10 mouse cellular contexts compared by ENCODE assay signal in the genomic region with DNA sequence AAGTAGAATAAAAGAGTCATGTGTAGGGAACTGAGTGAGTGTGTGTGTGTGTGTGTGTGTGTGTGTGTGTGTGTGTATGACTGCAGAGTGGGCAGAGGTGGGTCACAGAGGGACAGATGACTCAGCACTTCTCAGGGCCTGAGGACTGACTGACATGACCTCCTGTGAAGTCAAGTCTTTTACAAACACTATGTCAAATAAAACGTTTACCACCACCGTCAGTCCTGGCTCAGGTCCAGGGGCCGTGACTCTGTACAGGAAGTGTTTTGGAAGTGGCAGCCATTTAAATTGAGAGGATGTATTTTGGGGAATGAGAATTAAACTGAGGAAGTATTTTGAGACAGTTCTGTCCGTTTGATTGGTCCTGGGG. TPM values are rescaled to one million over a fixed set of nuclear protein-coding genes. Genes with fewer than 3 reads are reported as not detected.
DNase-seq lines count a peak whose midpoint lies in the region; ATAC-seq and TF ChIP-seq lines count a peak whose summit lies in the region.
"Had no signal": no experiment of that assay in that cellular context is flagged by ENCODE, and none has a peak within 500 bp of the region (broad histone marks: within the 10 kb centered on the region; RNA-seq: fewer than 3 reads in every experiment).

No protein-coding gene starts in this region.

- H3K36me3 ChIP-seq in heart, embryonic 12.5 days = peaks cover 28% of the 10 kb centered on the region
- no peaks in the 10 kb centered on the region for H3K36me3 ChIP-seq in kidney, postnatal 0 days (ENCODE audit: insufficient read depth, low read length)
- H3K36me3 ChIP-seq: hindbrain, embryonic 15.5 days had no signal

- 20% methylated on average over 4 of the region's 4 CpGs for WGBS in heart, embryonic 12.5 days
- 23% methylated on average over 4 of the region's 4 CpGs for WGBS in kidney, postnatal 0 days

- H3K9ac ChIP-seq in heart, embryonic 12.5 days = no peak overlapping the region
- no peak overlapping the region for H3K9ac ChIP-seq in kidney, postnatal 0 days (ENCODE audit: low read depth, low read length)
- H3K9ac ChIP-seq: hindbrain, embryonic 15.5 days had no signal

- H3K27ac ChIP-seq in heart, embryonic 12.5 days (ENCODE audit: poor library complexity, severe bottlenecking) = peak overlapping the region; percentile 40; the same call in 1 of the 2 replicates
- peak overlapping the region; percentile 36; the same call in 1 of the 2 replicates for H3K27ac ChIP-seq in kidney, postnatal 0 days
- H3K27ac ChIP-seq: hindbrain, embryonic 15.5 days had no signal

- H3K9me3 ChIP-seq in heart, embryonic 12.5 days (replicated peaks) = no peaks in the 10 kb centered on the region
- no peaks in the 10 kb centered on the region for H3K9me3 ChIP-seq in kidney, postnatal 0 days (replicated peaks; ENCODE audit: low read length)
- H3K9me3 ChIP-seq: hindbrain, embryonic 15.5 days had no signal

- DNase-seq in heart, postnatal 25 days (ENCODE audit: low spot score) = no peak
- peak; percentile 46 for DNase-seq in R1 (ENCODE audit: low read depth, low spot score)
- peak; percentile 41 for DNase-seq in kidney, postnatal 0 days (ENCODE audit: low spot score)
- peak; percentile 58 for DNase-seq in lung, postnatal 14 days
- DNase-seq in ovary, postnatal 36 days (ENCODE audit: low spot score) = no peak
- no peak for DNase-seq in left cerebral cortex, postnatal 36 days (ENCODE audit: low spot score in 2 of 2)
- DNase-seq in layer of hippocampus, adult 9-10 months (ENCODE audit: low spot score) = no peak
- DNase-seq: cerebellum, postnatal 10 days had no signal

- intact Hi-C loops in heart, postnatal 25 days (cut with DNase I) = no loop called here
- intact Hi-C loops in left cerebral cortex, postnatal 36 days (cut with DNase I) = no loop called here

- ATAC-seq in heart, embryonic 12.5 days (ENCODE audit: insufficient number of reproducible peaks, low FRiP score) = peak; percentile 60; the same call in 1 of the 2 replicates
- no peak; the same call in 1 of the 2 replicates for ATAC-seq in kidney, postnatal 0 days (replicated peaks; ENCODE audit: low FRiP score, low read depth)

- H3K4me1 ChIP-seq in heart, embryonic 12.5 days (replicated peaks) = peaks cover 52% of the 10 kb centered on the region
- 0 out of 2 replicates have a peak, but pooled peaks cover 3% of the 10 kb centered on the region for H3K4me1 ChIP-seq in kidney, postnatal 0 days (replicated peaks; ENCODE audit: insufficient read depth, low read length)
- H3K4me1 ChIP-seq: hindbrain, embryonic 15.5 days had no signal

- no peak overlapping the region for H3K4me3 ChIP-seq in heart, embryonic 12.5 days
- no peak overlapping the region for H3K4me3 ChIP-seq in kidney, postnatal 0 days (replicated peaks; ENCODE audit: low read depth, low read length)
- H3K4me3 ChIP-seq: hindbrain, embryonic 15.5 days had no signal

- H3K27me3 ChIP-seq in heart, embryonic 12.5 days (replicated peaks) = no peaks in the 10 kb centered on the region
- H3K27me3 ChIP-seq in kidney, postnatal 0 days (ENCODE audit: insufficient read depth, low read length) = no peaks in the 10 kb centered on the region
- H3K27me3 ChIP-seq: hindbrain, embryonic 15.5 days had no signal

- TF ChIP-seq CTCF in kidney, postnatal 0 days (IDR thresholded peaks at IDR 0.05; ENCODE audit: low read depth) = no peak

- no peak overlapping the region for H3K4me2 ChIP-seq in heart, embryonic 12.5 days
- H3K4me2 ChIP-seq in kidney, postnatal 0 days (ENCODE audit: low read length) = no peak overlapping the region
- H3K4me2 ChIP-seq: hindbrain, embryonic 15.5 days had no signal

RNA-seq across cellular contexts. Expression of gene Mettl14, which starts 52.9 kb away (rescaled TPM):
- 22.6 and 22.9 TPM in 2 replicates for polyA plus RNA-seq in heart, embryonic 12.5 days (2016; fragmentation: Nextera tagmentation; extraction: Ambion mirVana)
- 10 to 100 TPM; 10.2 to 11.8 TPM for total RNA-seq in heart, postnatal 25 days (2021)
- 21.5 and 23.2 TPM in 2 replicates for polyA plus RNA-seq in kidney, postnatal 0 days (2015; fragmentation: Nextera tagmentation; extraction: Ambion mirVana)
- 10 to 100 TPM; 11.4 to 15.6 TPM for total RNA-seq in left cerebral cortex, postnatal 36 days (2021)

Comparison
In these comparisons a context has a peak if more than half of its experiments do, and no peak if none do; other contexts are left out.
1. DNase-seq: peak in R1 (single experiment), kidney, postnatal 0 days (single experiment) and lung, postnatal 14 days (single experiment); none in heart, postnatal 25 days (single experiment), ovary, postnatal 36 days (single experiment), left cerebral cortex, postnatal 36 days (0 of 2) and layer of hippocampus, adult 9-10 months (single experiment).